Mouse (Mus musculus): ENCODE measurements around the gene Cldn22. TPM values are rescaled to one million over a fixed set of nuclear protein-coding genes. Genes with fewer than 3 reads are reported as not detected.

Gene Cldn22
- polyA plus RNA-seq, 1 experiment from 2014 or later: not detected

- Histone ChIP-seq H3K9me3 (ENCODE audit: control insufficient read depth, low read length) (0 out of 2 replicates have a peak, but pooled peaks cover 2% of the 10 kb centered on the region), H3K27me3 (ENCODE audit: control insufficient read depth, insufficient read depth, low read length) (no peaks in the 10 kb centered on the region), H3K9ac (ENCODE audit: low read depth, low read length) (no peak overlapping the region), H3K4me2 (replicated peaks; ENCODE audit: low read depth, low read length) (no peak overlapping the region), H3K4me3 (ENCODE audit: low read length) (no peak overlapping the region), H3K36me3 (ENCODE audit: control insufficient read depth, insufficient read depth, low read length) (no peaks in the 10 kb centered on the region), H3K4me1 (ENCODE audit: control insufficient read depth, insufficient read depth, low read length) (no peaks in the 10 kb centered on the region), H3K27ac (ENCODE audit: low read depth, low read length) (no peak overlapping the region)
- 67% methylated on average over 9 of the region's 9 CpGs for WGBS
- no peak for ATAC-seq (ENCODE audit: low FRiP score, low TSS enrichment)
Measured at GRCm38 (mm10) chr8:47791986-47792385, 32.3 kb upstream of the Cldn22 start.

- Histone ChIP-seq H3K4me1 (ENCODE audit: control insufficient read depth, insufficient read depth, low read length) (no peaks in the 10 kb centered on the region), H3K27ac (ENCODE audit: low read depth, low read length) (no peak overlapping the region), H3K36me3 (ENCODE audit: control insufficient read depth, insufficient read depth, low read length) (no peaks in the 10 kb centered on the region), H3K27me3 (ENCODE audit: control insufficient read depth, insufficient read depth, low read length) (no peaks in the 10 kb centered on the region), H3K9ac (ENCODE audit: low read depth, low read length) (no peak overlapping the region), H3K4me3 (ENCODE audit: low read length) (no peak overlapping the region), H3K4me2 (replicated peaks; ENCODE audit: low read depth, low read length) (no peak overlapping the region), H3K9me3 (ENCODE audit: control insufficient read depth, low read length) (0 out of 2 replicates have a peak, but pooled peaks cover 2% of the 10 kb centered on the region)
- WGBS: 18% methylated on average over 6 of the region's 6 CpGs
- peak; percentile 88 for ATAC-seq (ENCODE audit: low FRiP score, low TSS enrichment)
Measured at GRCm38 (mm10) chr8:47799438-47799837, 24.8 kb upstream of the Cldn22 start.

GRCm38 (mm10) chr8:47802349-47802748 lies 21.9 kb upstream of the Cldn22 start:
- no peaks in the 10 kb centered on the region for H3K9me3 ChIP-seq (ENCODE audit: control insufficient read depth, low read length)
- H3K36me3 ChIP-seq (ENCODE audit: control insufficient read depth, insufficient read depth, low read length): no peaks in the 10 kb centered on the region
- H3K4me2 ChIP-seq (replicated peaks; ENCODE audit: low read depth, low read length): no peak overlapping the region
- no peaks in the 10 kb centered on the region; the same call in 1 of the 2 replicates for H3K4me1 ChIP-seq (ENCODE audit: control insufficient read depth, insufficient read depth, low read length)
- no peak overlapping the region for H3K4me3 ChIP-seq (ENCODE audit: low read length)
- WGBS: 72% methylated on average over 2 of the region's 2 CpGs
- no peak overlapping the region for H3K27ac ChIP-seq (ENCODE audit: low read depth, low read length)
- H3K27me3 ChIP-seq (ENCODE audit: control insufficient read depth, insufficient read depth, low read length): no peaks in the 10 kb centered on the region
- no peak for ATAC-seq (ENCODE audit: low FRiP score, low TSS enrichment)
- no peak overlapping the region for H3K9ac ChIP-seq (ENCODE audit: low read depth, low read length)

DNA sequence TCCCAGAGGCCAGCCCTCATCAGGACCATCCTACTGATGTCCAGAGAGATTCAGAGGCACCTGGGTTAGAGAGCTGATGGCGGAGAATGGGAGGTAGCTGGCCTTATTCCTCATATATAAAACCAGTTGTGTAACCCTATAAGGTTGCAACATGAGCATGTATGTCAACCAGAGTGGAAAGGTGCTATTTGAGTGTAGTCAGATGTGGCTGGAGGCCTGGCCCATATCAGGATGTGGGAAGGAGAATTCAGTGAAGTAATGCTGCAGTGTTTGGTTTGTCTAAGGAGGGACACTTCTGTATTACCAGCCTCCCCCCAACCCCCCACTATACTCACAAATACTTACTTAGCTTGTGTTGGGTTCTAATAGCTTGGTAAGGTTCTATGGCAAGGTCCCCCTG lies 20.0 kb upstream of the Cldn22 start:
- Histone ChIP-seq H3K9me3 (ENCODE audit: control insufficient read depth, low read length) (no peaks in the 10 kb centered on the region), H3K27ac (ENCODE audit: low read depth, low read length) (no peak overlapping the region), H3K4me1 (ENCODE audit: control insufficient read depth, insufficient read depth, low read length) (no peaks in the 10 kb centered on the region; the same call in 1 of the 2 replicates), H3K36me3 (ENCODE audit: control insufficient read depth, insufficient read depth, low read length) (no peaks in the 10 kb centered on the region), H3K9ac (ENCODE audit: low read depth, low read length) (no peak overlapping the region), H3K4me2 (replicated peaks; ENCODE audit: low read depth, low read length) (no peak overlapping the region), H3K27me3 (ENCODE audit: control insufficient read depth, insufficient read depth, low read length) (no peaks in the 10 kb centered on the region), H3K4me3 (ENCODE audit: low read length) (no peak overlapping the region)
- ATAC-seq (ENCODE audit: low FRiP score, low TSS enrichment): no peak
- 85% methylated on average over 1 of the region's 1 CpGs for WGBS

GRCm38 (mm10) chr8:47809970-47810665 lies 14.2 kb upstream of the Cldn22 start:
- Histone ChIP-seq H3K27ac (ENCODE audit: low read depth, low read length) (no peak overlapping the region; the same call in 1 of the 2 replicates), H3K4me1 (ENCODE audit: control insufficient read depth, insufficient read depth, low read length) (peaks cover 4% of the 10 kb centered on the region; the same call in 1 of the 2 replicates), H3K9me3 (ENCODE audit: control insufficient read depth, low read length) (no peaks in the 10 kb centered on the region), H3K36me3 (ENCODE audit: control insufficient read depth, insufficient read depth, low read length) (no peaks in the 10 kb centered on the region), H3K4me3 (ENCODE audit: low read length) (no peak overlapping the region), H3K27me3 (ENCODE audit: control insufficient read depth, insufficient read depth, low read length) (no peaks in the 10 kb centered on the region), H3K4me2 (replicated peaks; ENCODE audit: low read depth, low read length) (no peak overlapping the region), H3K9ac (ENCODE audit: low read depth, low read length) (no peak overlapping the region)
- 56% methylated on average over 14 of the region's 14 CpGs for WGBS
- no peak for ATAC-seq (ENCODE audit: low FRiP score, low TSS enrichment)

GRCm38 (mm10) chr8:47810666-47811015 lies 13.6 kb upstream of the Cldn22 start:
- ATAC-seq (ENCODE audit: low FRiP score, low TSS enrichment): no peak; the same call in 1 of the 2 replicates
- WGBS: 82% methylated on average over 7 of the region's 7 CpGs
- Histone ChIP-seq H3K9me3 (ENCODE audit: control insufficient read depth, low read length) (no peaks in the 10 kb centered on the region), H3K36me3 (ENCODE audit: control insufficient read depth, insufficient read depth, low read length) (no peaks in the 10 kb centered on the region), H3K9ac (ENCODE audit: low read depth, low read length) (no peak overlapping the region), H3K27ac (ENCODE audit: low read depth, low read length) (no peak overlapping the region; the same call in 1 of the 2 replicates), H3K4me1 (ENCODE audit: control insufficient read depth, insufficient read depth, low read length) (peaks cover 4% of the 10 kb centered on the region; the same call in 1 of the 2 replicates), H3K27me3 (ENCODE audit: control insufficient read depth, insufficient read depth, low read length) (no peaks in the 10 kb centered on the region), H3K4me2 (replicated peaks; ENCODE audit: low read depth, low read length) (no peak overlapping the region), H3K4me3 (ENCODE audit: low read length) (no peak overlapping the region)

- peak overlapping the region; percentile 7; the same call in 1 of the 2 replicates for H3K27ac ChIP-seq (ENCODE audit: low read depth, low read length)
- no peak overlapping the region for H3K4me3 ChIP-seq (ENCODE audit: low read length)
- H3K4me2 ChIP-seq (replicated peaks; ENCODE audit: low read depth, low read length): no peak overlapping the region
- 72% methylated on average over 12 of the region's 12 CpGs for WGBS
- peak; percentile 57; the same call in 1 of the 2 replicates for ATAC-seq (ENCODE audit: low FRiP score, low TSS enrichment)
- no peak overlapping the region for H3K9ac ChIP-seq (ENCODE audit: low read depth, low read length)
- no peaks in the 10 kb centered on the region for H3K36me3 ChIP-seq (ENCODE audit: control insufficient read depth, insufficient read depth, low read length)
- no peaks in the 10 kb centered on the region for H3K9me3 ChIP-seq (ENCODE audit: control insufficient read depth, low read length)
- peaks cover 4% of the 10 kb centered on the region; the same call in 1 of the 2 replicates for H3K4me1 ChIP-seq (ENCODE audit: control insufficient read depth, insufficient read depth, low read length)
- H3K27me3 ChIP-seq (ENCODE audit: control insufficient read depth, insufficient read depth, low read length): no peaks in the 10 kb centered on the region
Measured at GRCm38 (mm10) chr8:47811221-47811620, 13.1 kb upstream of the Cldn22 start.

DNA sequence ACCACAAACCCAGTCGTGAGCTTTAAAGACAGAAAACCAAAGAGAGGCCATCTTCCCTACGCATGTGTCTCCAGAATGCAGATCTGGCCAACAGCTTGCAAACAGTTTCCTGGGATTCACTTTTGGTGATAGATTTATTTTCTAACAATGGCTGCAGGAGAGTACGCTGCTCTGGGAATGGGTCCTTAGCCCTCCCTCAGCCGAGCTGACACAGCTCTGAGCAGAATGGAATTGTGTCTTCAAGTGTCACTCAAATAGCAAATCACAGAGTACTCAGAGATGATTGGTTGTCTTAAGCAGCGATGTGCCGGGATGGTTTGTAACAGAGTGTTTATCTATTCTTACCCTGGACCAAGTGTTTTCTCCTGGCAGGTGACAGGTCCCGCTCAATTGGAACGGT lies 5.2 kb upstream of the Cldn22 start:
- H3K27me3 ChIP-seq (ENCODE audit: control insufficient read depth, insufficient read depth, low read length): no peaks in the 10 kb centered on the region
- ATAC-seq (ENCODE audit: low FRiP score, low TSS enrichment): no peak
- WGBS: 87% methylated on average over 8 of the region's 8 CpGs

DNA sequence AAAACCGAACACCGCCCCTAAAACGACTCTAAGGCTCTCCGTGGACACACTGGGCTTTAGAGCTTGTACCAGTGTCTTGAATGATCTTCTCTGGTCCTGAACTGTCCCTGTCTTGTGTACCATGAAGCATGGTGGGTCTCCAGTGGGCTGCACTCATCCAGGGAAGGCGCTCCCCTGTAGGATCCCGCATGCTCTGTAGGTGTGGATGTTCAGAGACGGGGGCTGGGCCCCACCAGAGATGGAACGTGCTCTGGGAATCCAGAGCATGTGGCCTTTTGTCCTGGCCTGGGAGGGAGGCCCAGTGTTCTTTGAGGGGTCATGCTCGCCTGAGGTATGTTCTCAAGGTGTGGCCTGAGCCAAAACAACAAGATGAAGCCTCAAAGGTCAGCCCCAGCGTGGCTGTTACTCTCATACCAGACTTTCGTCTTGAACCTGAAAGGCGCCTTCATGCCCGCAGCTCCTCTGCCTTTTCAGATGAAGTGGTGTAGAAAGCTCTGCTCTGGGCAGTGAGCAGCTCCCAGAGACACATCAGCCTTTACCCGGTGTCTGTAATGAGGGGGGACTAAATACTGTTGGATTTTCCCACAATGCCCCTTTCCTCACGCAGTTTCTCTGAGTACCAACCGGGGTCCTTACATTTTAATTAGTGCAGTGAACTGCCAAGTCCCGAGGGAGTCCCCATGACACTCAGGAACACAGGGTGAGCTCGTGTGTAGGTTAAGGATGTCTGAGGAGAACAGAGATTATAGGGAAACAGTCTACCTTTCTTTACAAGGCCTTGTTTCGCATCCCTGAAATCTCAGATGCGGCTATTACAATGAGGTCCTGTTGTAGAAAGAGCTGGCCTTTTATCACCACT lies 3.1 kb upstream of the Cldn22 start:
- no peak overlapping the region for H3K9ac ChIP-seq (ENCODE audit: low read depth, low read length)
- H3K4me1 ChIP-seq (ENCODE audit: control insufficient read depth, insufficient read depth, low read length): no peaks in the 10 kb centered on the region
- H3K27ac ChIP-seq (ENCODE audit: low read depth, low read length): no peak overlapping the region
- H3K27me3 ChIP-seq (ENCODE audit: control insufficient read depth, insufficient read depth, low read length): no peaks in the 10 kb centered on the region
- no peaks in the 10 kb centered on the region for H3K9me3 ChIP-seq (ENCODE audit: control insufficient read depth, low read length)
- ATAC-seq (ENCODE audit: low FRiP score, low TSS enrichment): no peak
- no peak overlapping the region for H3K4me2 ChIP-seq (replicated peaks; ENCODE audit: low read depth, low read length)
- H3K4me3 ChIP-seq (ENCODE audit: low read length): no peak overlapping the region
- WGBS: 79% methylated on average over 20 of the region's 20 CpGs
- H3K36me3 ChIP-seq (ENCODE audit: control insufficient read depth, insufficient read depth, low read length): no peaks in the 10 kb centered on the region

More for the DNA sequence above, 5.2 kb upstream of the Cldn22 start:
- H3K4me1 ChIP-seq (ENCODE audit: control insufficient read depth, insufficient read depth, low read length): no peaks in the 10 kb centered on the region
- no peaks in the 10 kb centered on the region for H3K36me3 ChIP-seq (ENCODE audit: control insufficient read depth, insufficient read depth, low read length)
- H3K9me3 ChIP-seq (ENCODE audit: control insufficient read depth, low read length): no peaks in the 10 kb centered on the region
- H3K9ac ChIP-seq (ENCODE audit: low read depth, low read length): no peak overlapping the region
- no peak overlapping the region for H3K4me3 ChIP-seq (ENCODE audit: low read length)
- no peak overlapping the region for H3K4me2 ChIP-seq (replicated peaks; ENCODE audit: low read depth, low read length)
- H3K27ac ChIP-seq (ENCODE audit: low read depth, low read length): no peak overlapping the region

Measured in kidney, embryonic 14.5 days (tissue).